Mouse (Mus musculus): ENCODE measurements around the gene Bcl2. TPM values are rescaled to one million over a fixed set of nuclear protein-coding genes. Genes with fewer than 3 reads are reported as not detected.
A peak's percentile ranks its signal among the peaks of the same experiment; 100 is the strongest.

Bcl2 gene
- polyA plus RNA-seq, 1 experiment from 2014 or later = 11.0 TPM

DNA sequence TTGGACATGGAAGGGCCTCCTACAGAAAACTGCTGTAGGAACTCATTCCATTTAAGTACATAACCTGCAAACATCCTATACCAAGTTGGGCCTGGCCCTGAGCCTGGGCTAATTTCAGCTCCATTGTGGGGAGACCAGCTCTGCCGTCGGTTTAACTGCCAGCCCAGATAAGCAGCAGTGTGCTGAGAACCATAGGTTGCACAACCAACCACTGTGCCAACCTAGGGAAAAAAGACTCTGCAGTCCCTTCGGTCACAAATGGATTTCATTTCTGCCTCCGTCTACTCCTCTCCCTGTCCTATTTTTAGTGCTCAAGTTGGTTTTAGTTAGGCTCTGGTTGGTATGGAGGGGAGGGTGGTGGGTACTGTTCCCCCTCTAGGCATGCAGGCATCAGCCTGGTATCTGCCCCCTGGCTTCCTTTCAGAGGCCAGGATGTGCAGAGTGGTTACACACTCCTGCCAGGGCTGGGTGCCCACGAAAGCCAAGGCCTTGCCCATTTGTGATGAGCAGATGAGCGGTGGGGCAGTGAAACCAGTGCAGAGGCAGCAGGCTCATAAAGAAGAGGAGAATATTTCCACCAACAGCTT, 196.4 kb downstream of the Bcl2 start:
- no peak for ATAC-seq (ENCODE audit: low FRiP score)
- no peak overlapping the region for H3K4me3 ChIP-seq (replicated peaks)
- WGBS = 87% methylated on average over 6 of the region's 6 CpGs
- H3K36me3 ChIP-seq (replicated peaks) = no peaks in the 10 kb centered on the region
- H3K27ac ChIP-seq = no peak overlapping the region
- H3K4me1 ChIP-seq = no peaks in the 10 kb centered on the region
- H3K4me2 ChIP-seq = no peak overlapping the region
- no peaks in the 10 kb centered on the region for H3K9me3 ChIP-seq
- no peaks in the 10 kb centered on the region for H3K27me3 ChIP-seq
- H3K9ac ChIP-seq = no peak overlapping the region

- no peak overlapping the region for H3K4me3 ChIP-seq (replicated peaks)
- WGBS = 100% methylated on average over 1 of the region's 1 CpGs
- no peak for ATAC-seq (ENCODE audit: low FRiP score)
- H3K36me3 ChIP-seq (replicated peaks) = no peaks in the 10 kb centered on the region
- H3K27ac ChIP-seq = no peak overlapping the region
- H3K4me2 ChIP-seq = no peak overlapping the region
- no peaks in the 10 kb centered on the region for H3K9me3 ChIP-seq
- no peak overlapping the region for H3K9ac ChIP-seq
- H3K4me1 ChIP-seq = no peaks in the 10 kb centered on the region
- no peaks in the 10 kb centered on the region for H3K27me3 ChIP-seq
Measured at GRCm38 (mm10) chr1:106517099-106517498, 197.0 kb downstream of the Bcl2 start.

DNA sequence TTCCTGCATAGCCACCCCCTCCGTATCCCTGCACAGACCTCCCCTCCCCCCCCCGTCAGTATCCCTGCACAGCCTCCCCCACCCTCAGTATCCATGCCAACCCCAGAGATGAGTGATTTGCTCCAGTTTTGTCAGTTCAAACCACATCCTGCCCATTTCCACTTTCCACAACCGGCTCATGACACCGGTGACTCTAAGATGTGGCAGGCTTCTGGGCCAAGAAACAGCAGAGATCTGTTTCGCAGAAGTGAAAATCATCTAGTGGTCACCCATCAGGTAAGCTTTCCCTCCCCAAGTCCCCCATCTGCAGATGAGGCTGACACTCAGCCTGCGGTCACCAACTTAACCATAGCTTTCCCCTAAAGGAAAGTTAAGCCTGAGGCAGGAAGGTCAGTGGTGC, 198.5 kb downstream of the Bcl2 start:
- H3K27me3 ChIP-seq = no peaks in the 10 kb centered on the region
- no peak overlapping the region for H3K4me2 ChIP-seq
- H3K27ac ChIP-seq = no peak overlapping the region
- no peaks in the 10 kb centered on the region for H3K36me3 ChIP-seq (replicated peaks)
- H3K9me3 ChIP-seq = no peaks in the 10 kb centered on the region
- 87% methylated on average over 6 of the region's 6 CpGs for WGBS
- no peak overlapping the region for H3K9ac ChIP-seq
- H3K4me3 ChIP-seq (replicated peaks) = no peak overlapping the region
- H3K4me1 ChIP-seq = no peaks in the 10 kb centered on the region
- no peak for ATAC-seq (ENCODE audit: low FRiP score)

- WGBS = 46% methylated on average over 7 of the region's 7 CpGs
- no peak overlapping the region for H3K27ac ChIP-seq
- no peaks in the 10 kb centered on the region for H3K4me1 ChIP-seq
- H3K9me3 ChIP-seq = no peaks in the 10 kb centered on the region
- no peak for ATAC-seq (ENCODE audit: low FRiP score)
- H3K4me3 ChIP-seq (replicated peaks) = no peak overlapping the region
- no peak overlapping the region for H3K4me2 ChIP-seq
- H3K27me3 ChIP-seq = no peaks in the 10 kb centered on the region
- no peak overlapping the region for H3K9ac ChIP-seq
- no peaks in the 10 kb centered on the region for H3K36me3 ChIP-seq (replicated peaks)
Measured at GRCm38 (mm10) chr1:106513890-106514643, 200.0 kb downstream of the Bcl2 start.

DNA sequence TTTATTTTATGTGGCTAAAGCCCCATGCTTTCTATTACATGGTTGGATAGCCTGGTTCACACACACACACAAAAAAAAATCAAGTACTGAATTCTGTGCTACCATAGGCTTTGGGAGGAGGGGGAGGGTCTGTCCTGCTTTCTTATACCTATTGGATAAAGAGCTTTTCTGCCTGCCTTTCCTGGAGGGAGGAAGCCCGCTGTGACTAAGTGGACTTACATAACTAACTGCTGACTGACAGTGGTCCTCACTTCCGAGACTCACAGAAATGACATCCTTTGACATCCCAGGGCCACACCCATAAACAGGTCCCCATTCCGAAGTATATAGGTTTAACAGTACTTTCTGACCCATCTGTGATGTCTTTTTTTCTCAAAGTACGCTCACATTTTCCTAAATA, 200.6 kb downstream of the Bcl2 start:
- ATAC-seq (ENCODE audit: low FRiP score) = no peak
- Histone ChIP-seq H3K4me3 (replicated peaks) (no peak overlapping the region), H3K27ac (no peak overlapping the region), H3K36me3 (replicated peaks) (no peaks in the 10 kb centered on the region), H3K9ac (no peak overlapping the region), H3K27me3 (no peaks in the 10 kb centered on the region), H3K9me3 (no peaks in the 10 kb centered on the region), H3K4me2 (no peak overlapping the region), H3K4me1 (no peaks in the 10 kb centered on the region)
- 62% methylated on average over 4 of the region's 4 CpGs for WGBS

DNA sequence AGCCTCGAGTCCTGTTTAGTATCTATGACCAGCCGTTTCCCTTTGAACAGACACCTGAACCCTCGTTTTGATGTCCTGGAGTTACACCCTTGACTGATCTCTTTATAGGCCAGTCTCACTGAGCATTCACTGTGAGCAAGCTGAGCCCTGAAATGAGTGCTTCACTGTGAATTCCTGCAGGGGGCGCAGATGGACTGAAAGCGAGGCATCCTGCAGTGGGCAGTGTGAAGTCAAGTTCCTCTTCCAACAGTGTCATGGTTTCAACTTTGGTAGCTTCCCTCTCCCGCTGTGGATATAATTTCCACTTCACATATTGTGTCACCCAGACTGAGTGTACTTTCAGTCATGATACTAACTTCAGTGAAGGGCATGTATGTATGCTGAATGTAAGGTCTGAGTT, 202.5 kb downstream of the Bcl2 start:
- no peaks in the 10 kb centered on the region for H3K27me3 ChIP-seq
- H3K4me1 ChIP-seq = no peaks in the 10 kb centered on the region
- H3K4me3 ChIP-seq (replicated peaks) = no peak overlapping the region
- no peaks in the 10 kb centered on the region for H3K9me3 ChIP-seq
- no peaks in the 10 kb centered on the region for H3K36me3 ChIP-seq (replicated peaks)
- no peak overlapping the region for H3K27ac ChIP-seq
- ATAC-seq (ENCODE audit: low FRiP score) = peak; percentile 81; the same call in 1 of the 2 replicates
- no peak overlapping the region for H3K4me2 ChIP-seq
- 28% methylated on average over 6 of the region's 6 CpGs for WGBS
- no peak overlapping the region for H3K9ac ChIP-seq

DNA sequence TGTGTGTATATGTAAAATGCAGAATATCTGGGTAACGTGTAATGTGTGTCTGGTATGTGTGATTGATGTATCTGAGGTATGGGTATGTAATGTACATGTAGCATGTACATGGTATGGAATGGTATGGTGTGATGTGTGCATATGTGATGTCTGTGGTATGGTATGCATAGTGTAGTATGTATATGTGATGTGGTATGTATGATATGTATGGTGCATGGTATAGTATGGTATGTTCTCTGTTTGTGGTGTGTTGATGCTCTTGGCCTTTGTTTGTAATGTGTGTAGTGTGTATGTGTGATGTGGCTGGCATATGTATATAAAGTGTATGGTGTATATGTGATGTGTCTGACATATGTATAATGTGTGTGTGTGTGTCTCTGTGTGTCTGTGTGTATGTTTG, 206.5 kb downstream of the Bcl2 start:
- H3K36me3 ChIP-seq (replicated peaks) = no peaks in the 10 kb centered on the region
- no peak overlapping the region for H3K27ac ChIP-seq
- no peak for ATAC-seq (ENCODE audit: low FRiP score)
- peaks cover 4% of the 10 kb centered on the region; the same call in 1 of the 2 replicates for H3K4me1 ChIP-seq
- 86% methylated on average over 1 of the region's 1 CpGs for WGBS
- no peak overlapping the region for H3K4me2 ChIP-seq
- no peaks in the 10 kb centered on the region for H3K27me3 ChIP-seq
- H3K9ac ChIP-seq = no peak overlapping the region
- H3K9me3 ChIP-seq = no peaks in the 10 kb centered on the region
- no peak overlapping the region for H3K4me3 ChIP-seq (replicated peaks)

DNA sequence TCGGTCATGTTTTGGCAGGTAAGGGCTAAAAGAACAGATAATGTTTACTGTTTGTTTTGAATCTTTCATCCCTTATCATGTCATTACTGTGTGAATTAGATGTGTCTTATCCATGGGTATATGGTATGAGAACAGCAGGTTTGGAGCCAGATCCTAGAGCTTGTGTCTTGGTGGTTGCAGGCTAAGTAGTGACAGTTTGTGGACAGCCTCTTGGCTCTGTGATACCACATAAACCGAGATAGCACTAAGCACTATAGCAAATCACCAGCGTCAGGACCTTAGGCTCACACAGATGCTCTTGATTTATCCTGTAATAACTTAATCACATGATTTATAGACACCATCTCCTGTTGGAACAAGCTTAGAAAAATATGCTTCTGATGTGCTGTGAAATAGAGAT, 210.2 kb downstream of the Bcl2 start:
- Histone ChIP-seq H3K9ac (no peak overlapping the region), H3K4me3 (replicated peaks) (no peak overlapping the region), H3K27ac (no peak overlapping the region), H3K4me2 (no peak overlapping the region), H3K36me3 (replicated peaks) (no peaks in the 10 kb centered on the region), H3K9me3 (no peaks in the 10 kb centered on the region), H3K4me1 (peaks cover 4% of the 10 kb centered on the region; the same call in 1 of the 2 replicates), H3K27me3 (no peaks in the 10 kb centered on the region)
- WGBS = 92% methylated on average over 3 of the region's 3 CpGs
- ATAC-seq (ENCODE audit: low FRiP score) = no peak

DNA sequence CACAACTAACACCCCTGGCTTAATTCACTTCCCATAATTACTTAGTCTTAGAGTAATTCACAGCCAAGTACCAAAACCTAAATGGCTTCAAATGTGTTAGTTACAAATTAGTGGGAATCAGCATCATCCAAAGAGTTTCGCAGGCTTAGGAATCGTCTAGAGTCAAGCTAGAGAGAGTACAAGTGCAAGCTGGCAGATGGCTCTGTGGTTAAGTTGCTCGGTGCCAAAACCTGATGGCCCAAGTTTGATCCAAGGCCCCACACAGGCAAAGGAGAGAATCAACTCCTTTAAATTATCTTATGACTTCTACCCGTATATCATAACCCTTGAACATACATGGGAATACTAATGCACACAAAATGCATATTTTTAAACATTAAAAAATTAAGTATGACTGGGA, 210.7 kb downstream of the Bcl2 start:
- H3K27me3 ChIP-seq = no peaks in the 10 kb centered on the region
- H3K27ac ChIP-seq = no peak overlapping the region
- H3K4me2 ChIP-seq = no peak overlapping the region
- H3K4me1 ChIP-seq = peaks cover 4% of the 10 kb centered on the region; the same call in 1 of the 2 replicates
- no peaks in the 10 kb centered on the region for H3K36me3 ChIP-seq (replicated peaks)
- no peak overlapping the region for H3K9ac ChIP-seq
- 93% methylated on average over 4 of the region's 4 CpGs for WGBS
- no peak overlapping the region for H3K4me3 ChIP-seq (replicated peaks)
- H3K9me3 ChIP-seq = no peaks in the 10 kb centered on the region
- no peak for ATAC-seq (ENCODE audit: low FRiP score)

- ATAC-seq (ENCODE audit: low FRiP score) = no peak
- Histone ChIP-seq H3K4me1 (no peaks in the 10 kb centered on the region), H3K4me3 (replicated peaks) (no peak overlapping the region), H3K4me2 (no peak overlapping the region), H3K9me3 (no peaks in the 10 kb centered on the region), H3K27me3 (no peaks in the 10 kb centered on the region), H3K9ac (no peak overlapping the region), H3K27ac (no peak overlapping the region), H3K36me3 (replicated peaks) (no peaks in the 10 kb centered on the region)
- 60% methylated on average over 2 of the region's 2 CpGs for WGBS
Measured at GRCm38 (mm10) chr1:106497999-106498398, 216.1 kb downstream of the Bcl2 start.

Small RNA genes lying within 50 kb of the gene (microRNA-seq; reads per million reads assigned to microRNA genes)
- not detected for gene Mir3473f

Other genes starting within 250 kb of the Bcl2 start
- 8.3 and 9.0 TPM in 2 replicates for gene Kdsr, start 45.5 kb upstream of the Bcl2 start, polyA plus RNA-seq (2016; fragmentation: Nextera tagmentation; extraction: Ambion mirVana)
- gene Vps4b, start 82.5 kb upstream of the Bcl2 start, polyA plus RNA-seq (2016; fragmentation: Nextera tagmentation; extraction: Ambion mirVana) = 61.7 and 68.8 TPM in 2 replicates
- gene Serpinb5, start 146.9 kb upstream of the Bcl2 start, polyA plus RNA-seq (2016; fragmentation: Nextera tagmentation; extraction: Ambion mirVana) = 0.20 TPM in 1 of 2 replicates, not detected in the other
- gene Serpinb12, start 220.2 kb upstream of the Bcl2 start, polyA plus RNA-seq (2016; fragmentation: Nextera tagmentation; extraction: Ambion mirVana) = not detected in 2 replicates